Mouse (Mus musculus) midbrain, embryonic 13.5 days (tissue): ENCODE measurements around the gene Ms4a4b. TPM values are rescaled to one million over a fixed set of nuclear protein-coding genes. Genes with fewer than 3 reads are reported as not detected.
"Not testable (repeated sequence)": the region's sequence is repeated elsewhere in the genome, so short reads cannot be mapped to it uniquely, and the experiment has no call there.

Experiments used
- ATAC-seq: fragments of 200-750 bp; cut with Nextera tagmentation; 2 replicates; pipeline ENCODE4 v1.8.0; 2017; ENCODE audit warnings: mild to moderate bottlenecking, moderate TSS enrichment, moderate library complexity
- H3K27ac ChIP-seq: fragments of 300-500 bp; sonication (generic); 2 replicates; pipeline ENCODE4 v1.5.1; 2015; ENCODE audit warnings: inconsistent platforms, mild to moderate bottlenecking, moderate library complexity
- H3K27me3 ChIP-seq: fragments of 300-500 bp; sonication (generic); 2 replicates; pipeline ENCODE4 v1.6.1; 2015; ENCODE audit warnings: mild to moderate bottlenecking, inconsistent platforms
- H3K36me3 ChIP-seq: fragments of 300-500 bp; sonication (generic); 2 replicates; pipeline ENCODE4 v1.6.1; 2015; ENCODE audit warnings: mild to moderate bottlenecking, inconsistent platforms
- H3K4me1 ChIP-seq: fragments of 300-500 bp; sonication (generic); replicated peaks from 2 replicates; pipeline ENCODE4 v1.6.1; 2015; ENCODE audit warnings: inconsistent platforms
- H3K4me2 ChIP-seq: fragments of 300-500 bp; sonication (generic); replicated peaks from 2 replicates; pipeline ENCODE4 v1.6.1; 2015; ENCODE audit warnings: moderate library complexity, mild to moderate bottlenecking, inconsistent platforms
- H3K4me3 ChIP-seq: fragments of 300-500 bp; sonication (generic); replicated peaks from 2 replicates; pipeline ENCODE4 v1.5.1; 2015; ENCODE audit warnings: mild to moderate bottlenecking, inconsistent platforms
- H3K9ac ChIP-seq: fragments of 300-500 bp; sonication (generic); replicated peaks from 2 replicates; pipeline ENCODE4 v1.6.1; 2015; ENCODE audit warnings: mild to moderate bottlenecking, inconsistent platforms
- H3K9me3 ChIP-seq: fragments of 300-500 bp; sonication (generic); 2 replicates; pipeline ENCODE4 v1.6.1; 2016; ENCODE audit warnings: mild to moderate bottlenecking, inconsistent platforms
- WGBS: fragments of 180-500 bp; shearing (Covaris S2); methylation state at CpG from one replicate; pipeline ENCODE4 v1.1.7; 2015; 5-methylcytosine and 5-hydroxymethylcytosine counted together
- polyA plus RNA-seq: library from polyadenylated mRNA; unstranded; fragments of >200 nt; fragmentation: Nextera tagmentation; extraction: Ambion mirVana; gene quantifications from 2 replicates; pipeline ENCODE4 v1.2.1, GENCODE M21; 2015

Gene Ms4a4b
- polyA plus RNA-seq, 1 experiment from 2014 or later: not detected

GRCm38 (mm10) chr19:11492671-11493070 lies 49.3 kb downstream of the Ms4a4b start:
- Histone ChIP-seq H3K4me1 (no peaks in the 10 kb centered on the region), H3K36me3 (no peaks in the 10 kb centered on the region), H3K4me2 (no peak overlapping the region), H3K4me3 (no peak overlapping the region), H3K27me3 (no peaks in the 10 kb centered on the region), H3K9ac (no peak overlapping the region), H3K9me3 (no peaks in the 10 kb centered on the region), H3K27ac (no peak overlapping the region)
- ATAC-seq: no peak
- 89% methylated on average over 1 of the region's 1 CpGs for WGBS

- 92% methylated on average over 3 of the region's 3 CpGs for WGBS
- H3K9ac ChIP-seq: no peak overlapping the region
- no peaks in the 10 kb centered on the region for H3K27me3 ChIP-seq
- H3K4me3 ChIP-seq: no peak overlapping the region
- no peak overlapping the region for H3K4me2 ChIP-seq
- no peaks in the 10 kb centered on the region for H3K4me1 ChIP-seq
- H3K27ac ChIP-seq: no peak overlapping the region
- H3K9me3 ChIP-seq: no peaks in the 10 kb centered on the region
- no peak for ATAC-seq
- H3K36me3 ChIP-seq: no peaks in the 10 kb centered on the region
Observed at GRCm38 (mm10) chr19:11494519-11494918, 51.2 kb downstream of the Ms4a4b start.

GRCm38 (mm10) chr19:11496361-11496760 lies 53.0 kb downstream of the Ms4a4b start:
- H3K4me1 ChIP-seq: no peaks in the 10 kb centered on the region
- 87% methylated on average over 6 of the region's 6 CpGs for WGBS
- no peak overlapping the region for H3K4me2 ChIP-seq
- H3K27ac ChIP-seq: no peak overlapping the region
- no peak overlapping the region for H3K9ac ChIP-seq
- no peaks in the 10 kb centered on the region for H3K36me3 ChIP-seq
- H3K27me3 ChIP-seq: no peaks in the 10 kb centered on the region
- no peaks in the 10 kb centered on the region for H3K9me3 ChIP-seq
- ATAC-seq: no peak
- no peak overlapping the region for H3K4me3 ChIP-seq

GRCm38 (mm10) chr19:11497300-11497699 lies 53.9 kb downstream of the Ms4a4b start:
- 80% methylated on average over 1 of the region's 1 CpGs for WGBS

GRCm38 (mm10) chr19:11500796-11501195 lies 57.4 kb downstream of the Ms4a4b start:
- no peak for ATAC-seq
- 97% methylated on average over 1 of the region's 1 CpGs for WGBS
- H3K4me2 ChIP-seq: no peak overlapping the region
- no peaks in the 10 kb centered on the region for H3K36me3 ChIP-seq
- H3K4me3 ChIP-seq: no peak overlapping the region
- no peaks in the 10 kb centered on the region for H3K27me3 ChIP-seq
- H3K9me3 ChIP-seq: no peaks in the 10 kb centered on the region
- H3K27ac ChIP-seq: no peak overlapping the region
- H3K4me1 ChIP-seq: no peaks in the 10 kb centered on the region
- H3K9ac ChIP-seq: no peak overlapping the region

More at GRCm38 (mm10) chr19:11497300-11497699, 53.9 kb downstream of the Ms4a4b start:
- ATAC-seq, H3K9ac ChIP-seq, H3K9me3 ChIP-seq, H3K4me2 ChIP-seq, H3K27ac ChIP-seq, H3K4me1 ChIP-seq, H3K27me3 ChIP-seq, H3K36me3 ChIP-seq, H3K4me3 ChIP-seq: not testable (repeated sequence)

- Histone ChIP-seq H3K4me2 (no peak overlapping the region), H3K4me1 (no peaks in the 10 kb centered on the region), H3K9ac (no peak overlapping the region), H3K27me3 (no peaks in the 10 kb centered on the region), H3K36me3 (no peaks in the 10 kb centered on the region), H3K9me3 (no peaks in the 10 kb centered on the region), H3K27ac (no peak overlapping the region), H3K4me3 (no peak overlapping the region)
- 88% methylated on average over 4 of the region's 4 CpGs for WGBS
- ATAC-seq: no peak
Observed at GRCm38 (mm10) chr19:11501326-11501725, 58.0 kb downstream of the Ms4a4b start.

GRCm38 (mm10) chr19:11504857-11505256 lies 61.5 kb downstream of the Ms4a4b start:
- Histone ChIP-seq H3K9me3 (no peaks in the 10 kb centered on the region), H3K9ac (no peak overlapping the region), H3K4me3 (no peak overlapping the region), H3K4me1 (no peaks in the 10 kb centered on the region), H3K4me2 (no peak overlapping the region), H3K36me3 (no peaks in the 10 kb centered on the region), H3K27ac (no peak overlapping the region), H3K27me3 (no peaks in the 10 kb centered on the region)
- 90% methylated on average over 1 of the region's 1 CpGs for WGBS
- no peak for ATAC-seq

GRCm38 (mm10) chr19:11513458-11513857 lies 70.1 kb downstream of the Ms4a4b start:
- Histone ChIP-seq H3K27me3 (no peaks in the 10 kb centered on the region), H3K36me3 (no peaks in the 10 kb centered on the region), H3K27ac (no peak overlapping the region), H3K4me1 (no peaks in the 10 kb centered on the region), H3K9me3 (no peaks in the 10 kb centered on the region), H3K4me3 (no peak overlapping the region), H3K9ac (no peak overlapping the region), H3K4me2 (no peak overlapping the region)
- WGBS: 68% methylated on average over 1 of the region's 1 CpGs
- no peak for ATAC-seq

GRCm38 (mm10) chr19:11516246-11516645 lies 72.9 kb downstream of the Ms4a4b start, which contains the start of gene Ms4a6b:
Gene Ms4a6b, plus strand, starts transcription at chr19:11516512.
- Histone ChIP-seq H3K9me3 (no peaks in the 10 kb centered on the region), H3K27ac (no peak within 1 kb of the TSS), H3K4me3 (no peak within 1 kb of the TSS), H3K9ac (no peak within 1 kb of the TSS), H3K36me3 (no peaks in the 10 kb centered on the region), H3K4me1 (no peaks in the 10 kb centered on the region), H3K27me3 (no peaks in the 10 kb centered on the region), H3K4me2 (no peak within 1 kb of the TSS)
- no peak for ATAC-seq

Other genes with a start within 250 kb of the Ms4a4b start
- not detected in 2 replicates for gene Ms4a13, start 246.8 kb upstream of the Ms4a4b start, polyA plus RNA-seq
- not detected in 2 replicates for gene Ms4a12, start 211.1 kb upstream of the Ms4a4b start, polyA plus RNA-seq
- not detected in 2 replicates for gene Ms4a1, start 177.3 kb upstream of the Ms4a4b start, polyA plus RNA-seq
- not detected in 2 replicates for gene Ms4a5, start 159.7 kb upstream of the Ms4a4b start, polyA plus RNA-seq
- not detected in 2 replicates for gene Ms4a14, start 129.1 kb upstream of the Ms4a4b start, polyA plus RNA-seq
- 2.6 and 3.6 TPM in 2 replicates for gene Ms4a7, start 107.4 kb upstream of the Ms4a4b start, polyA plus RNA-seq
- 1.5 and 2.1 TPM in 2 replicates for gene Ms4a4a, start 68.0 kb upstream of the Ms4a4b start, polyA plus RNA-seq
- not detected in 2 replicates for gene Ms4a4c, start 38.8 kb upstream of the Ms4a4b start, polyA plus RNA-seq
- 1.9 and 2.0 TPM in 2 replicates for gene Ms4a6c, start 25.8 kb downstream of the Ms4a4b start, polyA plus RNA-seq
- not detected in 2 replicates for gene Gm8369, start 42.4 kb downstream of the Ms4a4b start, polyA plus RNA-seq
- 2.5 and 3.1 TPM in 2 replicates for gene Ms4a6b, start 73.0 kb downstream of the Ms4a4b start, polyA plus RNA-seq
- not detected in 2 replicates for gene Ms4a4d, start 93.2 kb downstream of the Ms4a4b start, polyA plus RNA-seq
- gene Ms4a6d, start 161.3 kb downstream of the Ms4a4b start, polyA plus RNA-seq: 2.0 and 2.3 TPM in 2 replicates
- not detected in 2 replicates for gene Ms4a2, start 180.2 kb downstream of the Ms4a4b start, polyA plus RNA-seq
- gene Ms4a3, start 197.3 kb downstream of the Ms4a4b start, polyA plus RNA-seq: not detected in 2 replicates
- not detected in 2 replicates for gene Oosp2, start 217.0 kb downstream of the Ms4a4b start, polyA plus RNA-seq
- gene Oosp1, start 247.6 kb downstream of the Ms4a4b start, polyA plus RNA-seq: not detected in 2 replicates